Mouse (Mus musculus): ENCODE data around the gene Zranb3. TPM values are rescaled to one million over a fixed set of nuclear protein-coding genes. Genes with fewer than 3 reads are reported as not detected.

The Zranb3 gene
- polyA plus RNA-seq, 1 experiment: not detected

GRCm38 (mm10) chr1:127945696-127946575 is 156.9 kb downstream of the Zranb3 start:
- H3K27ac ChIP-seq (ENCODE audit: insufficient read depth, low read depth, low read length): no peak overlapping the region
- 59% methylated on average over 3 of the region's 3 CpGs for WGBS

DNA sequence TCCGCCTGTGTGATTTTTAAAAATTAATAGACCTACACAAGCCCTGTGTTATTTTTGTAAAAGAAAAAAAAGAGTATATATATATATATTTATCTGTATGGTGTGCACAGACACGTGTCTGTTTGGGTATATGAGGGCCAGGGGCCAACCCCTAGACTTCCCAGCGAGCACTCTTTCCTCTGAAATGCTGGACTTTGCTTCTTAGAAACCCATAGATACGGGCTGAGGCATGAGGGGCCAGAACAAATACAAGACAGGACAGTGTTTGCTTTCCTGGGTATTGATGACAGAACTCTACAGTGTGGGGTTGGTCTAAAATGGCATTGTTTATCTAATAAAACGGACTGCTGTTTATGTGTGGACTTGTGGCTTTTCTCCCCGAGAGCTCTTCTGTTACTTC is 159.3 kb downstream of the Zranb3 start:
- H3K27ac ChIP-seq (ENCODE audit: insufficient read depth, low read depth, low read length): no peak overlapping the region
- peaks cover 5% of the 10 kb centered on the region for H3K4me1 ChIP-seq (ENCODE audit: control insufficient read depth, insufficient read depth, low read length)
- WGBS: 86% methylated on average over 6 of the region's 6 CpGs
- no peak overlapping the region for H3K4me3 ChIP-seq (ENCODE audit: insufficient read depth, low read depth, low read length)
- no peak for TF ChIP-seq POLR2A (IDR thresholded peaks at IDR 0.05; ENCODE audit: insufficient read depth, low read depth, low read length)
- no peak for TF ChIP-seq CTCF (IDR thresholded peaks at IDR 0.05; ENCODE audit: insufficient read depth, low read depth, low read length)

More at GRCm38 (mm10) chr1:127945696-127946575, 156.9 kb downstream of the Zranb3 start:
- Histone ChIP-seq H3K4me1 (ENCODE audit: control insufficient read depth, insufficient read depth, low read length) (peaks cover 5% of the 10 kb centered on the region), H3K4me3 (ENCODE audit: insufficient read depth, low read depth, low read length) (no peak overlapping the region)
- no peak for TF ChIP-seq CTCF (IDR thresholded peaks at IDR 0.05; ENCODE audit: insufficient read depth, low read depth, low read length)
- TF ChIP-seq POLR2A (IDR thresholded peaks at IDR 0.05; ENCODE audit: insufficient read depth, low read depth, low read length): no peak

DNA sequence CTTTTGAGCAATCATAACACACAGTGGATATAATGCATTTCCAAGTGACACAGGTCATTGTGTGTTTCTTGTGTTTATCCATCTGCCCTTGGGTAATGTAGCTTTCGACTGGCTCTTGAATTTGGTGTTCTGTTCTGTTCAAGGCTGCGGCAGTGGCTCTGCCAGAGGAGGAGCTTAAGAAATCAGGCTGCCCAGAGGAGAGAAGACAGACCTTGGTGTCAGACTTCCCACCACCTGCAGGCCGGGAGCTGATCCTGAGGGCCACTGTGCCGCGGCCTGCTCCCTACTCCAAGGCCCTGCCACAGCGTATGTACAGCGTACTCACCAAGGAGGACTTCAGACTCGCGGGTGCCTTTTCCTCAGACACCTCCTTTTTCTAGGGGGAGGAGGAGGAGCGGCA is 160.6 kb downstream of the Zranb3 start:
- H3K27ac ChIP-seq (ENCODE audit: insufficient read depth, low read depth, low read length): no peak overlapping the region
- WGBS: 95% methylated on average over 10 of the region's 10 CpGs

DNA sequence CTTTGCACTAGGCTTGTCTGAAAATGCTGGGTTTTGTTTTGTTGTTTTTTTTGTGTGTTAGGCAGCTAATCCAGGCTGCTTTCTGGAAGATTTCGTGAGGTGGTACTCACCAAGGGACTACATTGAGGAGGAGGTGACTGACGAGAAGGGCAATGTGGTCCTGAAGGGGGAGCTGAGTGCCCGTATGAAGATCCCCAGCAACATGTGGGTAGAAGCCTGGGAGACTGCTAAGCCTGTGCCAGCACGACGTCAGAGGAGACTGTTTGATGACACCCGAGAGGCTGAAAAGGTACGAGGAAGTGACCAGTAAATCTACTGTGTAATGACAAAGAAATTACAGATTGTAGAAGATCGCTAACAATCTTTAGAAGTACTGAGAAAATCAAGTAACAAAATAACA is 165.6 kb downstream of the Zranb3 start:
- 59% methylated on average over 8 of the region's 8 CpGs for WGBS
- Histone ChIP-seq H3K27ac (ENCODE audit: insufficient read depth, low read depth, low read length) (no peak overlapping the region), H3K4me1 (ENCODE audit: control insufficient read depth, insufficient read depth, low read length) (0 out of 2 replicates have a peak, but pooled peaks cover 2% of the 10 kb centered on the region), H3K4me3 (ENCODE audit: insufficient read depth, low read depth, low read length) (no peak overlapping the region)
- TF ChIP-seq POLR2A (IDR thresholded peaks at IDR 0.05; ENCODE audit: insufficient read depth, low read depth, low read length) (no peak), CTCF (IDR thresholded peaks at IDR 0.05; ENCODE audit: insufficient read depth, low read depth, low read length) (no peak)

More for the DNA sequence above, 160.6 kb downstream of the Zranb3 start:
- peaks cover 5% of the 10 kb centered on the region for H3K4me1 ChIP-seq (ENCODE audit: control insufficient read depth, insufficient read depth, low read length)
- TF ChIP-seq CTCF (IDR thresholded peaks at IDR 0.05; ENCODE audit: insufficient read depth, low read depth, low read length) (no peak), POLR2A (IDR thresholded peaks at IDR 0.05; ENCODE audit: insufficient read depth, low read depth, low read length) (no peak)
- no peak overlapping the region for H3K4me3 ChIP-seq (ENCODE audit: insufficient read depth, low read depth, low read length)

GRCm38 (mm10) chr1:127934322-127934721 is 168.5 kb downstream of the Zranb3 start:
- H3K4me1 ChIP-seq (ENCODE audit: control insufficient read depth, insufficient read depth, low read length): no peaks in the 10 kb centered on the region
- H3K27ac ChIP-seq (ENCODE audit: insufficient read depth, low read depth, low read length): no peak overlapping the region
- WGBS: 90% methylated on average over 5 of the region's 5 CpGs
- TF ChIP-seq CTCF (IDR thresholded peaks at IDR 0.05; ENCODE audit: insufficient read depth, low read depth, low read length): no peak
- no peak for TF ChIP-seq POLR2A (IDR thresholded peaks at IDR 0.05; ENCODE audit: insufficient read depth, low read depth, low read length)
- no peak overlapping the region for H3K4me3 ChIP-seq (ENCODE audit: insufficient read depth, low read depth, low read length)

- WGBS: 88% methylated on average over 2 of the region's 2 CpGs
- TF ChIP-seq POLR2A (IDR thresholded peaks at IDR 0.05; ENCODE audit: insufficient read depth, low read depth, low read length) (no peak), CTCF (IDR thresholded peaks at IDR 0.05; ENCODE audit: insufficient read depth, low read depth, low read length) (no peak)
- H3K4me1 ChIP-seq (ENCODE audit: control insufficient read depth, insufficient read depth, low read length): no peaks in the 10 kb centered on the region
- H3K27ac ChIP-seq (ENCODE audit: insufficient read depth, low read depth, low read length): no peak overlapping the region
- H3K4me3 ChIP-seq (ENCODE audit: insufficient read depth, low read depth, low read length): no peak overlapping the region
These were observed 169.4 kb downstream of the Zranb3 start for GRCm38 (mm10) chr1:127933405-127933804.

DNA sequence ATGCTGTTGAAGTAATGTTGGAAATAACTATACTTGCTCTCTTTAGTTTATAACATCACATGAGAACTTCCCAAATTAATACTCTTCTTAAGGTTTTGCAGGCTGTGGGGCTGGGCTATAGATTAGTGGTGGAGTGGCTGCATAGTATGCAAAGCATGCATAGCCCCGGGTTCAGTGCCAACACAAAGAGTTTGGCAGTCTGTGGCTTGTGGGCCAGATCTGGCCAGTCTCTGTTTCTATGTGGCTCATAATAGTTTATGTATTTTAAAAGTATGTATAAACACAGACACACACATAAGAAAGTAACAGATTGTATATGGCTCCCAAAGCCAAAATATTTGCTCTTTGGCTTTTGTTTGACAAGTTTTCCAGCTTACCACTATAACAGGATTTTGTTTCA is 187.0 kb downstream of the Zranb3 start:
- no peak for TF ChIP-seq CTCF (IDR thresholded peaks at IDR 0.05; ENCODE audit: insufficient read depth, low read depth, low read length)
- no peak for TF ChIP-seq POLR2A (IDR thresholded peaks at IDR 0.05; ENCODE audit: insufficient read depth, low read depth, low read length)
- no peak overlapping the region for H3K27ac ChIP-seq (ENCODE audit: insufficient read depth, low read depth, low read length)
- WGBS: 63% methylated on average over 1 of the region's 1 CpGs
- H3K4me1 ChIP-seq (ENCODE audit: control insufficient read depth, insufficient read depth, low read length): no peaks in the 10 kb centered on the region
- H3K4me3 ChIP-seq (ENCODE audit: insufficient read depth, low read depth, low read length): no peak overlapping the region

DNA sequence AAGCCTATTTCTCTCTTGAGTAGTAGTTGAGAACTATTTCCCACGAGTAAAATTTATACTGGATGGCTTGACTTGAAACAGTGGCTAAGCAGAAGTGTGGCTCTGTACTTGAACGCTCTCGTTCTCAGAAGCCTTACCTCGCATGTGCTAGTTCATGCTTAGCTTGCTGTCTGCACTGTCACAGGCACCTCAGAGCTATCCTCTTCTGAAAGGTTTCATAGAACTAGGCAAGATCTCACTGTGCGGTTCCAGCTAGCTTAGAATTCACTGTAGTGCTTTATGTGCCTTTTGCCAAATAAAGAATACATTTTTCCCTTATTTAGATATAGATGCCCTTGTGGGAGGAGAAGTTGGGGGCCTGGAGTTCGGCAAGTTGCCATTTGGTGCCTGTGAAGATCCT is 187.5 kb downstream of the Zranb3 start:
- TF ChIP-seq POLR2A (IDR thresholded peaks at IDR 0.05; ENCODE audit: insufficient read depth, low read depth, low read length): no peak
- TF ChIP-seq CTCF (IDR thresholded peaks at IDR 0.05; ENCODE audit: insufficient read depth, low read depth, low read length): no peak
- WGBS: 84% methylated on average over 6 of the region's 6 CpGs
- H3K4me1 ChIP-seq (ENCODE audit: control insufficient read depth, insufficient read depth, low read length): no peaks in the 10 kb centered on the region
- H3K27ac ChIP-seq (ENCODE audit: insufficient read depth, low read depth, low read length): no peak overlapping the region
- H3K4me3 ChIP-seq (ENCODE audit: insufficient read depth, low read depth, low read length): no peak overlapping the region

GRCm38 (mm10) chr1:127913116-127913515 is 189.7 kb downstream of the Zranb3 start:
- Histone ChIP-seq H3K4me3 (ENCODE audit: insufficient read depth, low read depth, low read length) (no peak overlapping the region), H3K4me1 (ENCODE audit: control insufficient read depth, insufficient read depth, low read length) (no peaks in the 10 kb centered on the region), H3K27ac (ENCODE audit: insufficient read depth, low read depth, low read length) (no peak overlapping the region)
- TF ChIP-seq POLR2A (IDR thresholded peaks at IDR 0.05; ENCODE audit: insufficient read depth, low read depth, low read length) (no peak), CTCF (IDR thresholded peaks at IDR 0.05; ENCODE audit: insufficient read depth, low read depth, low read length) (no peak)
- 48% methylated on average over 4 of the region's 4 CpGs for WGBS

Data from olfactory bulb, adult 2 months (tissue).